In genomic region chr2:29472952-29473437, GRCm38 (mm10) we compare ENCODE assay signal across 24 mouse cellular contexts.
DNase-seq lines count a peak whose midpoint lies in the region; ATAC-seq and TF ChIP-seq lines count a peak whose summit lies in the region.
"Had no signal": no experiment of that assay in that cellular context is flagged by ENCODE, and none has a peak within 500 bp of the region (broad histone marks: within the 10 kb centered on the region; RNA-seq: fewer than 3 reads in every experiment).

No protein-coding gene starts in this region.

- TF ChIP-seq CTCF in liver, embryonic 14.5 days (IDR thresholded peaks at IDR 0.05; ENCODE audit: low read depth) = 0 out of 2 replicates have a peak, but pooled peaks have one; percentile 9
- peak; percentile 17; the same call in 1 of the 2 replicates for TF ChIP-seq CTCF in stomach, postnatal 0 days (IDR thresholded peaks at IDR 0.05; ENCODE audit: low read depth)
- TF ChIP-seq CTCF in gastrocnemius, adult 2 months (IDR thresholded peaks at IDR 0.05) = no peak

- intact Hi-C loops in gastrocnemius, adult 2 months (cut with DNase I) = no loop called here

- no peak for ATAC-seq in liver, embryonic 14.5 days (ENCODE audit: insufficient read depth)
- no peak for ATAC-seq in liver, embryonic 11.5 days (replicated peaks; ENCODE audit: low FRiP score)
- peak; percentile 65 for ATAC-seq in intestine, embryonic 16.5 days
- ATAC-seq in stomach, postnatal 0 days (ENCODE audit: low FRiP score, low TSS enrichment) = no peak; the same call in 1 of the 2 replicates
- ATAC-seq: CD4-positive, CD25-positive, alpha-beta regulatory T cell, adult 4 months; forebrain, embryonic 13.5 days; forebrain, embryonic 15.5 days had no signal

- no peaks in the 10 kb centered on the region for H3K27me3 ChIP-seq in liver, embryonic 14.5 days (ENCODE audit: control insufficient read depth, insufficient read depth, low read length)
- H3K27me3 ChIP-seq in liver, embryonic 11.5 days (replicated peaks; ENCODE audit: control insufficient read depth, insufficient read depth, low read length) = no peaks in the 10 kb centered on the region
- no peaks in the 10 kb centered on the region for H3K27me3 ChIP-seq in intestine, embryonic 16.5 days (replicated peaks; ENCODE audit: control insufficient read depth, insufficient read depth, low read length)
- no peaks in the 10 kb centered on the region for H3K27me3 ChIP-seq in stomach, postnatal 0 days (ENCODE audit: control insufficient read depth, insufficient read depth, low read length)
- H3K27me3 ChIP-seq: CH12.LX; embryonic facial prominence, embryonic 12.5 days; forebrain, embryonic 13.5 days; forebrain, embryonic 15.5 days had no signal

- WGBS in liver, embryonic 14.5 days (ENCODE audit: insufficient replicate concordance) = 54% methylated on average over 4 of the region's 4 CpGs
- WGBS in liver, embryonic 11.5 days = 65% methylated on average over 4 of the region's 4 CpGs
- 80% methylated on average over 4 of the region's 4 CpGs for WGBS in intestine, embryonic 16.5 days
- WGBS in stomach, postnatal 0 days = 72% methylated on average over 4 of the region's 4 CpGs

- DNase-seq in liver, embryonic 14.5 days (ENCODE audit: low read depth in 3 of 3, low spot score in 3 of 3) = no peak
- no peak for DNase-seq in liver, embryonic 11.5 days (ENCODE audit: low spot score)
- peak; percentile 41 for DNase-seq in retina, embryonic 14.5 days (ENCODE audit: low spot score)
- no peak for DNase-seq in stomach, postnatal 0 days (ENCODE audit: low spot score)
- DNase-seq in yolk sac, embryonic 10.5 days (ENCODE audit: low spot score) = no peak
- no peak for DNase-seq in cerebellum, postnatal 10 days
- no peak for DNase-seq in gastrocnemius, adult 2 months
- DNase-seq: adrenal gland, adult 2 months; adrenal gland, postnatal 10 days; adrenal gland, postnatal 25 days; B cell, adult 2 months; cerebellum, adult 11 months; cerebellum, adult 18-20 months; cerebellum, adult 8-10 months; cerebellum, adult 9-11 months; cerebellum, postnatal 25 days had no signal

- H3K9ac ChIP-seq in liver, embryonic 14.5 days (replicated peaks) = no peak overlapping the region
- H3K9ac ChIP-seq in liver, embryonic 11.5 days (ENCODE audit: low read depth, low read length) = no peak overlapping the region
- no peak overlapping the region for H3K9ac ChIP-seq in intestine, embryonic 16.5 days (ENCODE audit: low read depth, low read length)
- no peak overlapping the region for H3K9ac ChIP-seq in stomach, postnatal 0 days (ENCODE audit: low read length)
- H3K9ac ChIP-seq: embryonic facial prominence, embryonic 12.5 days; forebrain, embryonic 13.5 days; forebrain, embryonic 15.5 days had no signal

- H3K4me1 ChIP-seq in liver, embryonic 14.5 days (replicated peaks; ENCODE audit: control insufficient read depth in 2 of 2, insufficient read depth in 2 of 2, low read length in 1 of 2) = no peaks in the 10 kb centered on the region
- H3K4me1 ChIP-seq in liver, embryonic 11.5 days (replicated peaks; ENCODE audit: control insufficient read depth, insufficient read depth, low read length) = peaks cover 3% of the 10 kb centered on the region; the same call in 1 of the 2 replicates
- 0 out of 2 replicates have a peak, but pooled peaks cover 4% of the 10 kb centered on the region for H3K4me1 ChIP-seq in intestine, embryonic 16.5 days (ENCODE audit: control insufficient read depth, insufficient read depth, low read length)
- no peaks in the 10 kb centered on the region for H3K4me1 ChIP-seq in stomach, postnatal 0 days (replicated peaks; ENCODE audit: control insufficient read depth, insufficient read depth)
- H3K4me1 ChIP-seq: embryonic facial prominence, embryonic 12.5 days had no signal

- H3K9me3 ChIP-seq in liver, embryonic 14.5 days (ENCODE audit: control insufficient read depth, low read length) = no peaks in the 10 kb centered on the region
- H3K9me3 ChIP-seq in liver, embryonic 11.5 days (ENCODE audit: control insufficient read depth, low read length) = no peaks in the 10 kb centered on the region
- H3K9me3 ChIP-seq in intestine, embryonic 16.5 days (ENCODE audit: control insufficient read depth, low read length) = no peaks in the 10 kb centered on the region
- no peaks in the 10 kb centered on the region for H3K9me3 ChIP-seq in stomach, postnatal 0 days (ENCODE audit: control insufficient read depth, low read length)
- H3K9me3 ChIP-seq: embryonic facial prominence, embryonic 10.5 days; embryonic facial prominence, embryonic 12.5 days; forebrain, embryonic 13.5 days; forebrain, embryonic 15.5 days; G1E had no signal

- no peaks in the 10 kb centered on the region for H3K36me3 ChIP-seq in liver, embryonic 14.5 days (replicated peaks; ENCODE audit: control insufficient read depth, insufficient read depth, low read depth)
- no peaks in the 10 kb centered on the region for H3K36me3 ChIP-seq in liver, embryonic 11.5 days (ENCODE audit: control insufficient read depth, insufficient read depth, low read length)
- H3K36me3 ChIP-seq in intestine, embryonic 16.5 days (ENCODE audit: control insufficient read depth, insufficient read depth, low read length) = no peaks in the 10 kb centered on the region
- no peaks in the 10 kb centered on the region for H3K36me3 ChIP-seq in stomach, postnatal 0 days (ENCODE audit: control insufficient read depth, insufficient read depth, low read length)
- H3K36me3 ChIP-seq: embryonic facial prominence, embryonic 10.5 days; embryonic facial prominence, embryonic 12.5 days; forebrain, embryonic 15.5 days had no signal

- no peak overlapping the region for H3K4me3 ChIP-seq in liver, embryonic 14.5 days (ENCODE audit: insufficient read depth in 1 of 2, low read depth in 2 of 2, low read length in 2 of 2)
- H3K4me3 ChIP-seq in liver, embryonic 11.5 days (ENCODE audit: low read depth, low read length) = no peak overlapping the region
- no peak overlapping the region for H3K4me3 ChIP-seq in intestine, embryonic 16.5 days (ENCODE audit: low read length)
- H3K4me3 ChIP-seq in stomach, postnatal 0 days (ENCODE audit: low read depth, low read length) = no peak overlapping the region
- H3K4me3 ChIP-seq in gastrocnemius, adult 2 months = no peak overlapping the region
- H3K4me3 ChIP-seq: embryonic facial prominence, embryonic 10.5 days; embryonic facial prominence, embryonic 12.5 days; forebrain, embryonic 13.5 days; forebrain, embryonic 15.5 days had no signal

- TF ChIP-seq EP300 in liver, embryonic 14.5 days (IDR thresholded peaks at IDR 0.05; ENCODE audit: low read depth) = no peak
- TF ChIP-seq EP300 in stomach, postnatal 0 days (optimal IDR thresholded peaks at IDR 0.05) = no peak

- no peak overlapping the region for H3K4me2 ChIP-seq in liver, embryonic 14.5 days (ENCODE audit: low read depth)
- H3K4me2 ChIP-seq in liver, embryonic 11.5 days = no peak overlapping the region
- no peak overlapping the region for H3K4me2 ChIP-seq in intestine, embryonic 16.5 days (ENCODE audit: low read depth, low read length)
- no peak overlapping the region for H3K4me2 ChIP-seq in stomach, postnatal 0 days (replicated peaks; ENCODE audit: low read depth)
- H3K4me2 ChIP-seq: embryonic facial prominence, embryonic 12.5 days; forebrain, embryonic 13.5 days; forebrain, embryonic 15.5 days had no signal

- no peak overlapping the region for H3K27ac ChIP-seq in liver, embryonic 14.5 days
- H3K27ac ChIP-seq in liver, embryonic 11.5 days (ENCODE audit: low read depth, low read length) = no peak overlapping the region
- H3K27ac ChIP-seq in intestine, embryonic 16.5 days (ENCODE audit: low read length) = no peak overlapping the region
- no peak overlapping the region for H3K27ac ChIP-seq in stomach, postnatal 0 days (replicated peaks)
- no peak overlapping the region for H3K27ac ChIP-seq in gastrocnemius, adult 2 months
- H3K27ac ChIP-seq: embryonic facial prominence, embryonic 10.5 days; embryonic facial prominence, embryonic 12.5 days; forebrain, embryonic 13.5 days; forebrain, embryonic 15.5 days had no signal
